Mouse (Mus musculus) MEL (cell line): ENCODE results near the gene Trim38. TPM values are rescaled to one million over a fixed set of nuclear protein-coding genes. Genes with fewer than 3 reads are reported as not detected.

ENCODE experiments used
- DNase-seq: peaks from one replicate; pipeline ENCODE4 v3.0.0; 2011; ENCODE audit warnings: low read depth, low spot score
- H3K27ac ChIP-seq: 2 replicates; pipeline ENCODE4 v1.5.1; 2012; ENCODE audit warnings: low read depth, mild to moderate bottlenecking, control low read depth, low read length, moderate library complexity; ENCODE audit not compliant: control insufficient read depth
- H3K27me3 ChIP-seq, 2 experiments: fragments of 150-350 bp in 1 of 2; sonication (generic) in 1 of 2; 2 replicates each; pipeline ENCODE4 v1.6.1; 2012; ENCODE audit warnings: low read length in 2 of 2, mild to moderate bottlenecking in 2 of 2, improper control_type of control experiment in 1 of 2, moderate library complexity in 1 of 2; ENCODE audit not compliant: insufficient read depth in 2 of 2, control insufficient read depth in 1 of 2
- H3K36me3 ChIP-seq, 2 experiments: 2 replicates each; pipeline ENCODE4 v1.6.1; 2012 to 2014; ENCODE audit warnings: low read length in 2 of 2, improper control_type of control experiment in 1 of 2, inconsistent platforms in 1 of 2, mild to moderate bottlenecking in 1 of 2; ENCODE audit not compliant: insufficient read depth in 2 of 2, control insufficient read depth in 1 of 2
- H3K4me1 ChIP-seq, 2 experiments: fragments of 150-350 bp in 1 of 2; sonication (generic) in 1 of 2; 2 replicates each; pipeline ENCODE4 v1.6.1; 2012; ENCODE audit warnings: low read length in 2 of 2, improper control_type of control experiment in 1 of 2, mild to moderate bottlenecking in 1 of 2; ENCODE audit not compliant: insufficient read depth in 2 of 2, control insufficient read depth in 1 of 2
- H3K4me3 ChIP-seq, 2 experiments: fragments of 150-350 bp in 1 of 2; sonication (generic) in 1 of 2; 2 replicates each; pipeline ENCODE4 v1.5.1; 2012; ENCODE audit warnings: low read depth in 2 of 2, low read length in 2 of 2, mild to moderate bottlenecking in 2 of 2, moderate library complexity in 2 of 2, control low read depth in 1 of 2, improper control_type of control experiment in 1 of 2; ENCODE audit not compliant: control insufficient read depth in 1 of 2, insufficient read depth in 1 of 2
- H3K79me2 ChIP-seq: 2 replicates; pipeline ENCODE4 v1.6.1; 2012; ENCODE audit warnings: mild to moderate bottlenecking, low read length, moderate library complexity; ENCODE audit not compliant: control insufficient read depth, poor library complexity, insufficient read depth
- H3K9ac ChIP-seq: 2 replicates; pipeline ENCODE4 v1.6.1; 2012; ENCODE audit warnings: low read depth, mild to moderate bottlenecking, control low read depth, low read length, moderate library complexity; ENCODE audit not compliant: control insufficient read depth, poor library complexity, severe bottlenecking
- H3K9me3 ChIP-seq: fragments of 150-350 bp; sonication (generic); replicated peaks from 2 replicates; pipeline ENCODE4 v1.6.1; 2012; ENCODE audit warnings: mild to moderate bottlenecking, low read length, improper control_type of control experiment, moderate library complexity; ENCODE audit not compliant: insufficient read depth
- BHLHE40 ChIP-seq: IDR thresholded peaks from 2 replicates; pipeline ENCODE4 v1.6.1; 2012; ENCODE audit warnings: low read depth, mild to moderate bottlenecking, inconsistent platforms, low read length, improper control_type of control experiment, borderline replicate concordance
- CHD1 ChIP-seq: IDR thresholded peaks from 2 replicates; pipeline ENCODE4 v1.6.1; 2012; ENCODE audit warnings: low read depth, mild to moderate bottlenecking, inconsistent platforms, low read length, improper control_type of control experiment
- CTCF ChIP-seq, 3 experiments: IDR thresholded peaks in 2 of 3; conservative IDR thresholded peaks in 1 of 3; 2 replicates each; pipeline ENCODE4 v1.5.1; 2011 to 2012; ENCODE audit warnings: low read length in 3 of 3, low read depth in 2 of 3, mild to moderate bottlenecking in 2 of 3, improper control_type of control experiment in 1 of 3, inconsistent platforms in 1 of 3, mixed read lengths in 1 of 3, moderate library complexity in 1 of 3; ENCODE audit not compliant: control insufficient read depth in 1 of 3, insufficient read depth in 1 of 3, poor library complexity in 1 of 3, severe bottlenecking in 1 of 3
- E2F4 ChIP-seq: IDR thresholded peaks from 2 replicates; pipeline ENCODE4 v1.6.1; 2011; ENCODE audit warnings: low read depth, low read length, improper control_type of control experiment, borderline replicate concordance
- ETS1 ChIP-seq: IDR thresholded peaks from 2 replicates; pipeline ENCODE4 v1.6.1; 2012; ENCODE audit warnings: low read depth, mild to moderate bottlenecking, inconsistent platforms, low read length, improper control_type of control experiment, moderate library complexity
- GATA1 ChIP-seq: IDR thresholded peaks from 2 replicates; pipeline ENCODE4 v1.6.1; 2011; ENCODE audit warnings: low read depth, low read length, improper control_type of control experiment
- HCFC1 ChIP-seq: IDR thresholded peaks from 2 replicates; pipeline ENCODE4 v1.6.1; 2012; ENCODE audit warnings: low read depth, mild to moderate bottlenecking, inconsistent platforms, low read length, improper control_type of control experiment, moderate library complexity
- KAT2A ChIP-seq: conservative IDR thresholded peaks from 2 replicates; pipeline ENCODE4 v1.6.1; 2012; ENCODE audit warnings: low read depth, low read length, improper control_type of control experiment, inconsistent platforms
- MAX ChIP-seq: IDR thresholded peaks from 2 replicates; pipeline ENCODE4 v1.6.1; 2011; ENCODE audit warnings: low read length, improper control_type of control experiment
- MAZ ChIP-seq: IDR thresholded peaks from 2 replicates; pipeline ENCODE4 v1.6.1; 2012; ENCODE audit warnings: low read depth, mild to moderate bottlenecking, inconsistent platforms, low read length, improper control_type of control experiment
- MEF2A ChIP-seq: IDR thresholded peaks from 2 replicates; pipeline ENCODE4 v1.6.1; 2014; ENCODE audit warnings: low read depth, mild to moderate bottlenecking, inconsistent platforms, low read length, improper control_type of control experiment; ENCODE audit not compliant: poor library complexity, insufficient replicate concordance, severe bottlenecking; ENCODE audit errors: extremely low read depth
- MYC ChIP-seq: IDR thresholded peaks from 2 replicates; pipeline ENCODE4 v1.6.1; 2011; ENCODE audit warnings: low read depth, mild to moderate bottlenecking, low read length, improper control_type of control experiment, moderate library complexity
- NRF1 ChIP-seq: IDR thresholded peaks from 2 replicates; pipeline ENCODE4 v1.6.1; 2014; ENCODE audit warnings: low read depth, mild to moderate bottlenecking, inconsistent platforms, low read length, improper control_type of control experiment, moderate library complexity; ENCODE audit not compliant: poor library complexity, insufficient read depth, severe bottlenecking
- POLR2A ChIP-seq, 2 experiments: IDR thresholded peaks; 2 replicates each; pipeline ENCODE4 v1.6.1; 2011 to 2012; ENCODE audit warnings: low read length in 2 of 2, mild to moderate bottlenecking in 2 of 2, control low read depth in 1 of 2, improper control_type of control experiment in 1 of 2, low read depth in 1 of 2, moderate library complexity in 1 of 2; ENCODE audit not compliant: control insufficient read depth in 1 of 2, insufficient read depth in 1 of 2, poor library complexity in 1 of 2
- POLR2AphosphoS2 ChIP-seq: IDR thresholded peaks from 2 replicates; pipeline ENCODE4 v1.6.1; 2011; ENCODE audit warnings: low read length, improper control_type of control experiment
- RCOR1 ChIP-seq: IDR thresholded peaks from 2 replicates; pipeline ENCODE4 v1.6.1; 2012; ENCODE audit warnings: low read depth, mild to moderate bottlenecking, inconsistent platforms, low read length, improper control_type of control experiment
- SMC3 ChIP-seq: IDR thresholded peaks from 2 replicates; pipeline ENCODE4 v1.6.1; 2011; ENCODE audit warnings: low read depth, low read length, improper control_type of control experiment
- TBP ChIP-seq: IDR thresholded peaks from 2 replicates; pipeline ENCODE4 v1.8.0; 2011; ENCODE audit warnings: low read depth, low read length, improper control_type of control experiment
- UBTF ChIP-seq: IDR thresholded peaks from 2 replicates; pipeline ENCODE4 v1.6.1; 2012; ENCODE audit warnings: low read depth, mild to moderate bottlenecking, inconsistent platforms, low read length, improper control_type of control experiment, moderate library complexity, borderline replicate concordance; ENCODE audit not compliant: insufficient read depth
- USF1 ChIP-seq: IDR thresholded peaks from 2 replicates; pipeline ENCODE4 v1.6.1; 2014; ENCODE audit warnings: low read depth, mild to moderate bottlenecking, inconsistent platforms, low read length, improper control_type of control experiment, moderate library complexity
- ZKSCAN1 ChIP-seq: IDR thresholded peaks from 2 replicates; pipeline ENCODE4 v1.6.1; 2012; ENCODE audit warnings: low read depth, mild to moderate bottlenecking, inconsistent platforms, low read length, improper control_type of control experiment, moderate library complexity
- ZNF384 ChIP-seq: IDR thresholded peaks from 2 replicates; pipeline ENCODE4 v1.6.1; 2012; ENCODE audit warnings: low read depth, mild to moderate bottlenecking, inconsistent platforms, low read length, improper control_type of control experiment
- polyA plus RNA-seq, 2 experiments: library from polyadenylated mRNA; stranded (reverse) in 1 of 2; unstranded in 1 of 2; fragments of >175 nt in 1 of 2; fragments of >200 nt in 1 of 2; gene quantifications; 2 replicates each; pipeline versions ENCODE4 v1.2.1 to v1.2.4; 2012; ENCODE audit warnings: low replicate concordance in 2 of 2, low read depth in 1 of 2; ENCODE audit not compliant: insufficient read length in 2 of 2, insufficient read depth in 1 of 2, missing spikeins in 1 of 2
- total RNA-seq: library from RNA; depleted of rRNA; stranded (reverse); fragments of 300-350 nt; gene quantifications from 2 replicates; pipeline ENCODE4 v1.2.3, GENCODE M21; 2012

The Trim38 gene
- total and polyA plus RNA-seq, 3 experiments, result not detected

DNA sequence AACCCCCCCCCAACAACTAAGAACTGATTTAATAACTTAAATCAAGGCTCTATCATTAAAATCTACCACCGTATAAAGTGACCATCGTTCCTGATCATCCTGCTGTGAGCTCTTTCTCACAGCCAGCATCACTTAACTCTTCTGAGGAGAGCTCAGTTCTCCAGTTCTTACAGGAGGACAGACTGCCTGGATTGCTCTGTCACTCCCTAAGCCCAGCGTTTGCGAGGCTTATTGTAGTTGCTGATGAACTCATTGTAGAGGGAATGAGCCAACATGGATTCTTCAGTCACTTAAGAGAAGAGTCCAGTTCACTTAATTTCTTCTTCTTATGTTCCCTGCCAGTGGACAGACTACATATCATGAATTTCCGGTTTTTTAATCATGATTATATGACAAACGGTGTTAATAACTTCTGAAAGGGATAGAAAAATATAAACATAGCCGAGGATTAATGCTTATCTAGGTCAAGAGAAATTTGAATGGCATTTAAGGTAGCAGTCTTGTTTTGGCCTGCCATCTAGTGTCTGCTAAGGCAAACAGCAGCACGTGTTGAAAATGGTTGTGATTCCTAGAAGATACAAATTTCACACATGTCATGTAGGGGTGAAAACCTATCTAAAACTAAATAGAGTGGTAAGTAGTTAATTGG is 37.4 kb upstream of the Trim38 start (continued):
- no peak for TF ChIP-seq ETS1
- peak; percentile 94 for TF ChIP-seq MAX

DNA sequence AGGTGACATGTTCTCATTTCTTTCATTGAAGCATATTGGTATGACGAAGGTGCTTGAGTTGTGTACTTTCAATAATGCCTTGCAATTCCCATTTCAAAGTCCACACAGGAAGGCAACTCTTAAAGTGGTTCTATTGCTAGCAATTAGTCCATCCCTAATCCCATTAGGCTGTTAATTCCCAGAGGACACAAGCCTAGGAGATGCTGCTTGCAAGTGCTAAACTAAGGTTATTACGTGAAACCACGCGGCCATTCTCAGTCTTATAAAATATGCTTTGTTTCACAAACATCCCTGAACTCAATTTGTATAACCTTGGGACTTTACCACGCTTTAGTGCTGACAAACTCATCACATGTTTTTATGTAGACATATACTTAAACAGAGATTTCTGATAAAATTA is 32.6 kb upstream of the Trim38 start:
- no peaks in the 10 kb centered on the region for H3K9me3 ChIP-seq
- no peak overlapping the region for H3K4me3 ChIP-seq
- no peak overlapping the region for H3K27ac ChIP-seq
- TF ChIP-seq RCOR1, result no peak
- TF ChIP-seq MAX, result no peak
- no peak overlapping the region for H3K9ac ChIP-seq
- 0 out of 4 replicates have a peak, but pooled peaks cover 3 to 4% of the 10 kb centered on the region in 2 experiments for H3K4me1 ChIP-seq
- no peaks in the 10 kb centered on the region for H3K27me3 ChIP-seq
- H3K79me2 ChIP-seq, result no peaks in the 10 kb centered on the region; the same call in 1 of the 2 replicates
- no peak for DNase-seq
- peaks cover 0 to 14% of the 10 kb centered on the region in 2 experiments; a peak in 2 of 4 replicates for H3K36me3 ChIP-seq

DNA sequence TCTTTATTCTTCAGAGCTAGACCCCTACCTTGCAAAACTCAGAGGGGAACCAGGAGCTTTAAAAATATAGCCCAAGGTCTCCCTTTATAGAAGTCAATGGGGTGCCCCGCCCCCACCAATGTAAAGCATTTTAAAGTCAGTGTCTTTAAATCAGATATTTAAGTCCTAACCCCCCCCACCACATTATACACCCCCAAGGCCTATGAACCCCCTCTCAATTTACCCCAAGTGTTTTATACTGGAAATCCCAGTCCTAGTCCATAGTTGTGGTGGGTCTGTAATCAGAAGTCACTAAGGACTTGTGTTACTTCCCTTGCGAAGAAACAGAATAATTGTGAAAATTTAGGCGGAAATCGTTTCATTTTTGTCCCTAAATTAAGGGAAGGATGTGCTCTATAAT is 31.7 kb upstream of the Trim38 start:
- Histone ChIP-seq H3K79me2 (no peaks in the 10 kb centered on the region; the same call in 1 of the 2 replicates), H3K27me3 (no peaks in the 10 kb centered on the region), H3K36me3 (peaks cover 0 to 17% of the 10 kb centered on the region in 2 experiments; a peak in 2 of 4 replicates), H3K9ac (peak overlapping the region; percentile 94), H3K4me3 (peak overlapping the region; percentile 58 to 72), H3K4me1 (0 out of 4 replicates have a peak, but pooled peaks cover 3 to 6% of the 10 kb centered on the region in 2 experiments), H3K9me3 (no peaks in the 10 kb centered on the region), H3K27ac (peak overlapping the region; percentile 99)
- no peak for TF ChIP-seq SMC3
- peak; percentile 44; the same call in 1 of the 2 replicates for TF ChIP-seq TBP
- no peak for TF ChIP-seq ZNF384
- peak; percentile 67 for DNase-seq

GRCm38 (mm10) chr13:23738677-23739068 is 31.0 kb upstream of the Trim38 start, which contains the start of gene Hist1h1c:
Hist1h1c (plus strand) TSS chr13:23738808.
- no peaks in the 10 kb centered on the region for H3K27me3 ChIP-seq
- H3K79me2 ChIP-seq, result no peaks in the 10 kb centered on the region; the same call in 1 of the 2 replicates
- peak within 1 kb of the TSS; percentile 99 for H3K27ac ChIP-seq
- peak within 1 kb of the TSS; percentile 58 to 72 for H3K4me3 ChIP-seq
- 0 out of 4 replicates have a peak, but pooled peaks cover 3 to 6% of the 10 kb centered on the region in 2 experiments for H3K4me1 ChIP-seq
- peak; percentile 94 for DNase-seq
- no peaks in the 10 kb centered on the region for H3K9me3 ChIP-seq
- peak within 1 kb of the TSS; percentile 94 for H3K9ac ChIP-seq
- peaks cover 0 to 20% of the 10 kb centered on the region in 2 experiments; a peak in 2 of 4 replicates for H3K36me3 ChIP-seq
- no peak for TF ChIP-seq MEF2A
- TF ChIP-seq ZKSCAN1, result no peak
- no peak for TF ChIP-seq MYC
- no peak for TF ChIP-seq KAT2A
- TF ChIP-seq NRF1, result no peak
- TF ChIP-seq MAZ, result no peak
- TF ChIP-seq CHD1, result no peak
- no peak for TF ChIP-seq HCFC1
- no peak for TF ChIP-seq USF1
- TF ChIP-seq BHLHE40, result no peak
- no peak for TF ChIP-seq UBTF
- peak; percentile 79 to 99 for TF ChIP-seq POLR2A (IDR thresholded peaks at IDR 0.05; ENCODE audit: control insufficient read depth in 1 of 2, insufficient read depth in 1 of 2, low read depth in 1 of 2, low read length in 2 of 2, poor library complexity in 1 of 2)
- TF ChIP-seq RCOR1, result no peak
- no peak for TF ChIP-seq GATA1
- TF ChIP-seq POLR2AphosphoS2, result no peak
- TF ChIP-seq CTCF (IDR thresholded peaks at IDR 0.05 in 2 of 3, conservative IDR thresholded peaks at IDR 0.05 in 1 of 3; ENCODE audit: control insufficient read depth in 1 of 3, insufficient read depth in 1 of 3, low read depth in 2 of 3, low read length in 3 of 3, poor library complexity in 1 of 3, severe bottlenecking in 1 of 3), result peak in 1 of 3 experiments; percentile 31; a peak in 2 of 6 replicates
- TF ChIP-seq TBP, result peak; percentile 99
- TF ChIP-seq ETS1, result no peak
- no peak for TF ChIP-seq MAX
- TF ChIP-seq E2F4, result no peak
